Mouse (Mus musculus): Measurements from ENCODE around the gene Man1c1.

The Man1c1 gene

DNA sequence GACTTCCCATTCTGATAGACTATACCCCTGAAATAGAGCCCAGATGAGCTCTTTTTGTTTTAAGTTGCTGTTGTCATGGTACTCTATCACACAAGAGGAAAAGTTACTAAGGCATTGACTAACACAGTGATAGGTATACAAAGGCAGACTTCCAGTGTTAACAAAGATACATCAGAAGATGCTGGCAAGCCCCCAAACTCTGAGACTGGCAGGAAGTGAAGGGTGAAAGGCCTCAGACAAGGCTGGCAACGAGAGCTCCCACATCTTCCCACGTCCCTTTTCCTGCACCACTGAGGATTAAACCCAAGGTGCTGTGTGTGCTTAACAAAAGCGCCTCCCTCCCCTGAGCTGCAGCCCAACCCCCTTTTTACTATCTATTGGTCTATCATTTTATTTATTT lies 19.2 kb upstream of the Man1c1 start:
- DNase-seq, result peak; percentile 39 to 45

GRCm38 (mm10) chr4:134721076-134721475 lies 17.0 kb upstream of the Man1c1 start:
- DNase-seq, result no peak

DNA sequence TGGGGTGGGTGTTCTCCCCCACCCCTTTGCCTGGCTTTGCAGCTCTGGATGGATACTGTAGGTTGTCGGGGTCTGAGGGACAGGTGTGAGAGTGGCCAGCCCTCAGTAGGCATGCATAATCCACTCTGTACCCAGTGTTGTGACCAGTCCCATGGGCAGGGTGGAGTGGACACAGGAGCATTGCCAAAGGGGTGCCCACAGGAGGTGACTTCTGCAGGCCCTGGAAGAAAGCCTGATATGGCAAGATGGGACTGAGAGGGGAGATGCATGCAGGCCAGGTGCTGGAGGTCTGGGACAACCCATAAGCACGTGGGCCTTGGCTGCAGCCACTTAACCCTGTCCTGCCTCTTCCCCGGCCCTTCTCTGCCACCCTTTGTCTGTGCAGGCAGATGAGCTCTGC lies 16.3 kb upstream of the Man1c1 start:
- no peak for DNase-seq

- no peak for DNase-seq
These were observed 15.4 kb upstream of the Man1c1 start for GRCm38 (mm10) chr4:134719489-134719888.

GRCm38 (mm10) chr4:134713937-134714336 lies 9.8 kb upstream of the Man1c1 start:
- peak; percentile 89 to 93 for DNase-seq

GRCm38 (mm10) chr4:134705311-134705710 lies 1.2 kb upstream of the Man1c1 start:
- DNase-seq, result no peak

DNA sequence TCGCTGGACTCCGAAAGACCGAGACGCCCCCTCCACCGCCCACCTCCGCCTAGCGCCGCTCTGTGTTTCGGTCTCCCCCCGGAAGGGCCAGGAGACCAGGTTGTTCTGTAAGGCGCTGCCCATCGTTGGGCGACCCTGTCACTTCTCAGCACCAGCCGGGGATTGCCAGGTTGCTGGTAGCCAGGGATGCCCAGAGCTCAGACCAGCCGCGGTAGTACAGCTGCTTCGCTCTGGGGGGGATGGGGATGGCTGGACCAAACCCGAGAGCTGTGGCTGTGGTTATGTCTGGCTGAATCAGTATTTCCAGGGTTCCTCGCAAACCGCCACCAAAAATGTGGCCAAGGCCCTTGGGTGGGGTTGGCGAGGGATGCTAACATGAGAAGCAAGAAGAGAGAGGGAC lies 500 bp upstream of the Man1c1 start:
- DNase-seq, result no peak

DNA sequence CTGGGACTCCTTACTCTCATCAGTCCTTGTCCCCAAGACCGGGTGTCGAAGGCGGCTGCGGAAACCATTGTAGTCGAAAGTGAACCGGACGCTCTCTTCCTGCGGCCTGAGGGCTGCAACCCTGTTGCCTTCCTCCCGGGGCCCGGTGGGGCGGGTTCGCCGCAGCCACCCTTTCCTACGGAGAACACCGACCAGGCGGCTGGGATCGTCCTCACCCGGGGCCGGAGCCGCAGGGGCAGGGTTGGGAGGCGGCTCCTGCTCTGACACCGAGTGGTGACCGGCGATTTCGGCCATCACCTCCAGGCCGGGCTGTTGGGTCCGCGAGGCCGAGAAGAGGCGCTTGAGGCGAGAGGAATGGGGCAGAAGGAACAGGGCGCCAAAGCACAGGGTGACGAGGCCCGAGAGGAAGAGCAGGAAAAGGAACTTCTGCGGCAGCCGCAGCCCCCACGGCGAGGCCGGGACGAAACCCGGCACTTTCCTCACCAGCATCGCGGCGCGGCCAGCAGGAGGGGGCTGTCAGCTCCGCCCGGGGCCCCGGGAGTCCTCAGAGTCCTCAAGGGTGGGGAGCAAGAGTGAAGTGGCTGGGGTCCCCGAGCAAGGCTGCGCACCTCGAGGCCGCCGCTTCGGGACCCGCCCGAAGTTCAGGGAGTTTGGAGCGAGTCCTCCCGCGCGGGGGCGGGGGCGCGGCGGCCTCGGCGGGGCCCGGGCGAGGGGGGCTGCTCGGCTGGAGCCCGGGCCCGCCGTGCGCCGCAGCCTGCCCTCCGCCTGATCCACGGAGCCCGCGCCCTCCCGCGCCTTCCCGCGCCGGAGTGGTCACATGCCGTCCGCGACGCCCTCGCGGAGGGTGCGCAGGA lies 882 bp downstream of the Man1c1 start:
- peak; percentile 54 to 72 for DNase-seq

GRCm38 (mm10) chr4:134701934-134702333 lies 2.2 kb downstream of the Man1c1 start:
- DNase-seq, result peak; percentile 84 to 88

- DNase-seq, result no peak
These were observed 3.2 kb downstream of the Man1c1 start for GRCm38 (mm10) chr4:134700911-134701310.

GRCm38 (mm10) chr4:134693202-134693940 lies 10.7 kb downstream of the Man1c1 start:
- no peak for DNase-seq

DNA sequence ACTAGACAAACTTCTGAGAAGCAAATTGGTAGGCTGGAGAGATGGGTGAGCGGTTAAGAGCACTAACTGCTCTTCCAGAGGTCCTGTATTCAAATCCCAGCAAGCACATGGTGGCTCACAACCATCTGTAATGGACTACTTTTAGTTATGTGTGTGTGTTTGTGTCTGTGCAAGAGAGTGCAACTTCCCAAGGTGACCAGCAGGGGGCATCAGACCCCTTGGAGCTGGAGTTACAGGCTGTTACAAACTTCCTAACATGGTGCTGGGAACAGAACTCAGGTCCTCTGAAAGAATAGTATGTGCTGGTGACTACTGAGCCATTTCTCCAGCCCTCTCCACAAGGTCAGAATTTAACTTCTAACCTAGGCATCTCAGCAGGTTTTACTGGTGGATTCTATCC lies 11.7 kb downstream of the Man1c1 start:
- DNase-seq, result no peak

GRCm38 (mm10) chr4:134686022-134686661 lies 17.9 kb downstream of the Man1c1 start:
- DNase-seq, result peak; percentile 51 to 55

- no peak for DNase-seq
These were observed 19.3 kb downstream of the Man1c1 start for GRCm38 (mm10) chr4:134684637-134685338.

DNA sequence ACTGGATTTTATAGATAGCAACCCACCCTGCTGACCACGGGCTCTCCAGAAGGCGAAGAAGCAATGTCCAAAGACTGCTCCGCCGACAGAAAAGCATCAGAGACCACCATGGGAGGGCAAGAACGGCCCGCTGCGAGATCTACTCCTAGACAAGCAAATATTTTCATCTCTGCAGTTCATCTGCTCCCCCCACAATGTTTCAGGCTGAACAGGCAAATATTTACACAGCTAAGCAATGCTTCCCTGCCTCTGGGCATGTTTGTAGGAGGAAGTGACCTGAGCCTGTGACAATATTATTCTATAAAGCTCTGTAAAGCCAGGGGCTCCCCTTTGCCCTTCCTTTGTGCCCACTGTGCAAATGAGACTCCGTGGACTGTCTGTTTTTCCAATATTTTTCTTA lies 20.2 kb downstream of the Man1c1 start:
- no peak for DNase-seq

GRCm38 (mm10) chr4:134683008-134683407 lies 21.1 kb downstream of the Man1c1 start:
- peak in 1 of 2 experiments; percentile 63 for DNase-seq

GRCm38 (mm10) chr4:134682423-134682822 lies 21.7 kb downstream of the Man1c1 start:
- no peak for DNase-seq

- DNase-seq, result no peak
These were observed 22.3 kb downstream of the Man1c1 start for GRCm38 (mm10) chr4:134681819-134682218.

DNA sequence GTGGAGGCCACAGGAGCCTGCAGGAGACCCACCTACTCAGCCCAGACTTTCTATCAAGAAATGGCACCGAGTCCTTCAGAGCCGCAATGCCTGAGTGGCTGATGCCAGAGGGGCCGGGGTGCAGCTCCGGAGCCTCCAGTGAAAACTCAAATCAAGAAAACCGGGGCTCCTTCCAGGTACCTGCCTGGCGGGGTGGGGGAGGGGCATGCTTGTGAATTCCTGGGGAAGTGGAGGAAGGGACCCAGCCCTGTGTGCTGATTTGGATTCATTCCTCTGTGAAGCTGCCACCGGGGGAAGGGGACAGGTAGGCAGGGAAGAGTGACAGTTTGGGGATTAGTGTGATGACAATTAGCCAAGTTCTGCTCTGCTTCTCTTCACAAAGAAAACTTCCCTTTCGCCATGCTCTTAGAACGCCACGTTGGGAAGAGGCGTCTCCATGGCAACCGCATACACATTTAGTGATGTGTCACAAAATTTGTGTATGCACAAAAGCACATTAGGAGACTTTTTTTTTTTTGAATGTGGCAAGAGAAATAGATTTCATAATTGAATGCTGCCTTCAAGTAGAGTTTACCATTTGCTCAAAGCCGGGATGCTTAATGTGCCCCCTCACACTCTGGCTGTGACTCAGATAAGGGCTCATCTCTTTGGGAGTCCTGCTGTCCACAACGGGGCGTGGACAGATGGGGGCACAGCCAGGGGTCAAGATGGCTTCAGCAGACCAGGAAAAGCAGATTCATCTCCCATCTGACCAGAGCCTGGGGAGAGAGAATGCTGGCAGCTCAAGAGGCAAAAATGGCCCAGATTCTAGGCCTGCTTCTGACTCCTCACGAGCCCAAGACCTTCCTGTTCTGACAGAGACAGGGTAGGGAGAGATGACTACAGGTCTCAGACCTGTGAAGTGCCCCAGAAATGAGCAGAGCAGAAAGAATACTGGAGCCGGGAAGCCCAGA lies 26.3 kb downstream of the Man1c1 start:
- DNase-seq, result no peak

GRCm38 (mm10) chr4:134675800-134676199 lies 28.3 kb downstream of the Man1c1 start:
- DNase-seq, result no peak

DNA sequence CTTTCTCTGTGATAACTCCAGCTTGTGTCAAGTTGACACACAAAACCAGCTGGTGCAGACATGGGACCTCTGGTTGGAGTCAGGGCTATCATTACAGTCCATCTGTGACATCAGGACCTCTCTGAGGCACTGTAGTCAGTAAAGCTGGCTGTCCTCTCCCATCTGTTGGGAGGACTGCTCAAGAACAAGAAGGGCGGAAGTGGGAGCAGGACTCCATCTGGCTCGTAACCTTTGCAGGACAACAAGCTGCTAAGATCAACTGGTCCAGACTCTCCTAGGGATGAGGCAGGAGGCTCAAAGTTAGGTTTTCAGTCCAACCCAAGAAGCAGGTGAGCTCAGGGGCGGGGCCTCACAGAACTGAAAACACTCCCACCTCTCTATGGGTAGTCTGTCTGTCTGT lies 29.1 kb downstream of the Man1c1 start:
- DNase-seq, result no peak

All from kidney, postnatal 4 days (tissue).